Mouse (Mus musculus) right cerebral cortex, postnatal 36 days (tissue): ENCODE measurements around the gene Lrg1.

Experiments
- DNase-seq, 2 experiments: peaks; one replicate each; pipeline ENCODE4 v3.0.0; 2022; ENCODE audit warnings: low spot score in 2 of 2, mixed read lengths in 1 of 2

Gene Lrg1

GRCm38 (mm10) chr17:56121826-56122225, at the start of gene Lrg1:
TSS of gene Lrg1 (minus strand) at chr17:56122001.
- no peak for DNase-seq

DNA sequence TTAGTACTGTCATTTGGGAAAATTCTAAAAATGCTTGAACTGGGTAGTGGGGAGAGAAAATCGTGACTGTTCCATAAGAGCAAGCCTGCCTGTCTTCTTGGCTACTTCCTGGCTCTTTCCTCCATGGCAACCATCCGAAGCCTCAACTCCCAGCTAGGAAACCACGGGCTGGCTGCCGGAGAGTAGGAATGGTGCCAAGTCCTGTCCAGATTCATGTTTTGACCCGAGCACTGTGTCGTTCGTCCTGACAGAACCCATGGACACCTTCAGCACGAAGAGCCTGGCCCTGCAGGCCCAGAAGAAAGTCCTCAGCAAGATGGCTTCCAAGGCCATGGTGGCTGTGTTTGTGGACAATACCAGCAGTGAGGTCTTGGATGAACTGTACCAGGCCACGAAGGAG, 49.7 kb upstream of the Lrg1 start:
- DNase-seq, result no peak

DNA sequence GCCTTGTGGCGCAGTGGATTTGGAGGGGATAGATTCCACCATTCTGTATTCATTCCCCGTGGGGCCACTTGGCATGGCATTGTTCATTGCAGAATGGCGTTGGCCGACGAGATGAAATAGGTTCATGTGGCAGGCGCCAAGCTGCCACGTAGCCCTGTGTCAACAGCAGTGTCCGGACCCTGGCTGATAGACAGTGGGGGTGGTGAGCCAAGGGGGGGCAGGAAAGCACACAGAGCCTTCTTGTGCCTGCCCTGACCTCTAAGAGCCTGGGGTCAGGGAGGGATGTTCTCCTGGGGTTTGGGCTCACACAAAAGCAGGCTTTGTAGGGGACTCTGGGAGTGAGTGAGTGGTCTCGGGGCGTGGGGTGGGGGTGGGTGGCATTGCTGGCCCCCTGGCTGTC, 48.8 kb upstream of the Lrg1 start:
- DNase-seq, result no peak

DNA sequence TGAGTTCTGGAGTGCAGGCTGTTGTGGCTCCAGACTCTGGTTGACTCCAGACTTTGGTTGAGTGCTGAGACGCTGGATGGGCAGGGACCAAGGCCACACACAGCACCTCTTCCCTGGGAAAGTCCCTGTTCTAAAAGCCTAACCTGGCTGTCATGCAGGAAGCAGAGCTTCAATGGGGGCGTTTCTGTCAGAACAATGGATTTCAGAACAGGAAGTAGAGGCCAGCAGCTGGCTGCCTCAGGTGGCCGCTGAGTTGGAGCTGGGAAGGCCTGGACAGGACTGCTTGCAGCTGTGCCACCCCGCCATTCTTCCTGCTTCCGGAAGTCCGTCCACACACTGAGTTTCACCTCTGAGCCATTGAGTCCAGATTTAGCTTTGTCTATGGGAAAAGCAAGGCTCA, 48.0 kb upstream of the Lrg1 start:
- no peak for DNase-seq

GRCm38 (mm10) chr17:56165671-56166070, 43.9 kb upstream of the Lrg1 start:
- no peak for DNase-seq

- no peak for DNase-seq
These were observed 42.7 kb upstream of the Lrg1 start for GRCm38 (mm10) chr17:56164510-56164909.

DNA sequence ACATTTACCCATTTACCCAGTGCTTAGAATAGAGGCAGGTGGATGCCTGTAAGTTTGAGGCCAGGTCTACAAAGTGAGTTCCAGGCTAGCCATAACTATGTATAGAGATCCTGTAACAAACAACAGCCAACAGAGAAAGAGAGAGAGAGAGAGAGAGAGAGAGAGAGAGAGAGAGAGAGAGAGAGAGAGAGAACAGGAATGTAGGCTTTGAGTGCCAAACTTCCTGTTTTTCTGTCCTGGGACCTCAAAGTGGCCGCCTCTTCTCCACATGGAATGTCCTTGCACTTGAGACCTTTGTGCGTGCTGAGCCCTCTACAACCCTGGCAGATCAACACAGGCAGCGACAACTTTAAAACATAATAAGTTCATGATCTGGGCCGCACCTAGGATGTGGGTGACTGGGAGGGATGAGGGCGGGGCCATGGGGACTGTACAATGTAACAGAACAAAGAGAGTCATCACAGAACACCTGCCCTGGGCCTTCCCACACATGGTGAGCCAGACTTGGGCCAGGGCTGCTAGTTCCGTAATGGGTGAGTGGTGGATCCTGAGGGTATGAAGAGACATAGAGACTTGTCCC, 41.8 kb upstream of the Lrg1 start:
- no peak for DNase-seq

DNA sequence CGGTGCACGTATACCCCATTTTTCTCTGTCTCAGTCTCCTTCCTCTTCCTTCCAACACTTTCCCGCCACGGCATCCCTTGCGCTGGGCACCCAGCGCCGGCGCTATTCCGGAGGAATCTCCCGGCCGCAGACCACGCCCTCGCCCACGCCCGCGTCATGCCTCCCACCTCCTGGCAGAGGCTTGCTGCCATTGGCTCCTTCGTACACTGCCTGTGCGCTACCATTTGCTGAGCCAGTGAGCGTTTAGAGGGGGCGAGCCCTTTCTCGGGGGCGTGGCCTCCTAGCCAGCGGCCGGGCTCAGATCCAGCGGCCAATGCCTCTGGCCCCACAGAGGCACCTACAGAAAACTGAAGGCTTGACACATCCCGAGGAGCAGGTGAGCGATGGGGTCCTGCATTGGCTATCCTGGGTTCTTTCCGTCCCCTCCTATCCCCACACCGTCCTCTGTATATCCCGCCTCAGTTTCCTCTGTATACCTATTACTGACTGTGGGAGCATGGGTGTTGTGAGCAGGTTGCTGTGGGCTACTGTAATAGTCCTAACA, 40.5 kb upstream of the Lrg1 start, which contains the start of gene Tnfaip8l1:
Gene Tnfaip8l1, plus strand, starts transcription at position 247 of the 544 bp plus-strand sequence.
- DNase-seq, result peak; percentile 95 to 96

DNA sequence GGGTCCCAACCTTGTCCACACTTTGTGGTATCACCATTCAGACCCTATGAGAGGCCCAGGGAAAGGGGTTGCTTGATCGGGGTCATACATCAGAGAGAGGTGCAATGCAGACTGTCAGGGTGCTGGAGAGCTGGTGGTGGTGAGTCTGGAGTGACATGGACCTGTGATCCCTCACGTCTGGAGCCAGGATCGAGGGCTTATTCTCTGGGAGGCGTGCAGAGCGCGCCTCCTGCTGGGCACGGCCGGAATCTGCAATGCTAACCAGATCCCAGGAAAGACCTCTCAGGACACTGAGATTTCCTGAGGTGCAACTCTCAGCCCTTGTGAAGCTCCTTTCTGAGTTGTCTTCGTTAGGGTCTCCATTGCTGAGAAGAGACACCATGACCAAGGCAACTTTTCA, 37.9 kb upstream of the Lrg1 start:
- DNase-seq, result no peak

DNA sequence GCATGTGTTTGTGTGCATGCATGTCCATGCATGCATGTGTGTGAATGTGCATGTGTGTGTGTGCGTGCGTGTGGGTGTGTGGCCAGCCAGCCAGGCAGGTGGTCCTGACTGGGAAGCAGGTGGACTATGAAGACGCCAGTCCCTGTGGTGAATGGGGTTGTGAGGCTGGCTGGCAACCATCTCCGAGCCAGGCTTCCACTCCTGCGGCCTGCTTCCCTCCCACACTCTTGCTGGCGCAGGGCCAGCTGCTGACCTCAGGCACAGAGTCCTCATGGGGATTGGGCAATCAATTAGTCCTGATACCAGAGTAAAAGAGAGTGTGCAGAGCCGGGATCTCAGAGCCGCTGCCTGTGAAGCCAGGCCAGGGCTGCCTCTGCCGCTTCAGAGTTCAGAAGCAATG, 31.8 kb upstream of the Lrg1 start:
- DNase-seq, result no peak

DNA sequence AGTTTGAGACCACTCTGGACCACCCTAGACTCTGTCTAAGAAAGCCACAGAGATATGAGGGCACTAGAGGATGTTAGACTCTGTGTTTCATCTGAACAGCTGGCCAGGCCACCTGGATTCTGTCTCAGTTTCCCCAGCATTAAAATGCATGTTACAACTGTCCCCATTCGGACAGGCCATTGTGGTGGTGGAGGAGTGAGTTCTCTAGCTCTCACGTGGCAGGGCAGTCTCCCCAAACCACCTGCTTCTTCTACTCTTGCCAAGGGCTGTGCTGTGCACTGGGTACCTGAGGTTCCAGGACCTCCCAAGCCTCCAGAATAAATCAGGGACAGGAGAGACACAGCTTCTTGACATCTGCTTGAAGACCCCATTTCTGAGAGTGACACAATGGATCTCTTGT, 28.1 kb upstream of the Lrg1 start:
- no peak for DNase-seq

- DNase-seq, result no peak
These were observed 27.2 kb upstream of the Lrg1 start for GRCm38 (mm10) chr17:56148790-56149618.

DNA sequence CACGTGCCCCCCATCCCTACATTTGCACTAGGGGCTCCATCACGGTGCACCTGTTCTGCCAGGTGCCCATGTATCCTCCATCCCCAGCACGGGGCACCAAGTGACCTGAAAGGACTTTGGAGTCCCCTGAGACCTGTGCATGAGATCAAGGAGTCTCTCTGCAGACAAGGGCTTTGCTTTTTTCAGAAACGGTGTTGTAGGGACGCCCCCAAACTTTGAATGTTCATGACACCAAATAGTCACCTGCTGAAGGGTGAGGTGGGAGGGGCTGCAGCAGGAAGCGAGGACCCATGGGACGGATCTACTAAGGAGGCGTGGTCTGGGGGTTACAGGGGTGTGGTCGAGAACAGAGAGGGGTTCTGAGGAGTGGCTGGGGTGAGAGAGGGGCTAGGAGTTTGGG, 26.5 kb upstream of the Lrg1 start:
- no peak for DNase-seq

DNA sequence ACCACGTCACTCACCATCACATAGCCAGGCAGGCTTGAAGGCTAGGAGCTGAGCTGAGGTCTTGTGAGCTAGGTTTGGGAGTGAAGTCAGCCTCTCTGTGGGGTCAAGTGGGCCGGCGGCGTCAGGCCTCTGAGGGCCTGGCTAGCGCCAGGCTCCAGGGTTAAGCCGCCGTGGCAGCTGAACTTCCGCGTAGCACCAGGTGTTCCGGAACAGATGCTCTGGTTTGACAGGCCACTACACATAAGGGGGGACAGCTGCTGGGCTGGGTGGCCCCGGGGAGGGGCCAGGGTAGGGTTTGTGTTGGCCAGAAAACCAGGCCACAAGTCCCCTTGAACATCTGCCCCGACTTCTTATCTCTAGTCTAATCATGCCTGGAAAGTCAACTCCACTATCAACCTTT, 25.6 kb upstream of the Lrg1 start:
- no peak for DNase-seq

GRCm38 (mm10) chr17:56146131-56146530, 24.3 kb upstream of the Lrg1 start:
- DNase-seq, result no peak

- no peak for DNase-seq
These were observed 22.7 kb upstream of the Lrg1 start for GRCm38 (mm10) chr17:56144546-56144945.

DNA sequence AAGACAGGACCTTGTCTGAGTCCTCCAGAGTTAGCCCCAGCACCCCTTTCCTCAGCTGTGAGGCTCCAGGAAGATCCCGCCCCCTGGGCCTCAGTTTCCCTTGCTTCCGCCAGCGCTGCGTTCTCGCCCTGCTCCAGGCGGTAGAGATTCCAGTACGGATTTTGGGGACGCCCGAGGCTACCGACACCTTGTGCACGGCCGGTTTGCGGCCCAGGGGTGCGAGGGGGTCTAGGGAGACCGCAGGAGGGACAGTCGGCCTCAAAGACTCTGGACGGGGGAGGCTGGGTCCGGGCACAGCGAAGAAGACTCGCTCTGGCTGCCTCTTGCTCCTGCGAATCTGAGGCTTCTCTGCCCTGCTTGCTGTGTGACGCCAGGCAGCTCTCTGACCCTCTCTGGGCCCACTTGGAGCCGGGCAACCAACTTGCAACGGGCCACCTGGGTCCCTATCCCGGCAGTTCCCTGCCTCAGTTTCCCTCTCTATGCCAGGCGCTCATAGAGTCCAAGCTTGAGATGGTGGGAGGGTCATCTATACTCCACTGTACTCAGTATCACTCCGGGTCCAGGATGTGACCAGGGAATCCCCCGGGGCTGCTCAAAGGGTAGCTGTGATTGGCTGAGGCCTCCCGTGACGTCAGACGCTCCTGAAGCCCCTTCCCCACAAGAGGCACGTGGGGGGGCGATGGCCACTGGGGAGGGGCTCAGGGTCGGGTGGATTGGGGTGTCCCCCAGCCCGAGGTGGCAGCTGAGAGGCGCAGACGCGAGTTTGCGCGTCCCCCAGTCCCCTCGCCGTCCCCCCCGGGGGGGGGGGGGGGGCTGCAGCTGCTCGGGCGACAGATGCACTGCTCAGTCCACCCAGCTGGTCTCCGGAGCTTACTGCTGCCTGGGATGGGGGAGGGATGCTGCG, 20.2 kb upstream of the Lrg1 start:
- DNase-seq, result no peak

DNA sequence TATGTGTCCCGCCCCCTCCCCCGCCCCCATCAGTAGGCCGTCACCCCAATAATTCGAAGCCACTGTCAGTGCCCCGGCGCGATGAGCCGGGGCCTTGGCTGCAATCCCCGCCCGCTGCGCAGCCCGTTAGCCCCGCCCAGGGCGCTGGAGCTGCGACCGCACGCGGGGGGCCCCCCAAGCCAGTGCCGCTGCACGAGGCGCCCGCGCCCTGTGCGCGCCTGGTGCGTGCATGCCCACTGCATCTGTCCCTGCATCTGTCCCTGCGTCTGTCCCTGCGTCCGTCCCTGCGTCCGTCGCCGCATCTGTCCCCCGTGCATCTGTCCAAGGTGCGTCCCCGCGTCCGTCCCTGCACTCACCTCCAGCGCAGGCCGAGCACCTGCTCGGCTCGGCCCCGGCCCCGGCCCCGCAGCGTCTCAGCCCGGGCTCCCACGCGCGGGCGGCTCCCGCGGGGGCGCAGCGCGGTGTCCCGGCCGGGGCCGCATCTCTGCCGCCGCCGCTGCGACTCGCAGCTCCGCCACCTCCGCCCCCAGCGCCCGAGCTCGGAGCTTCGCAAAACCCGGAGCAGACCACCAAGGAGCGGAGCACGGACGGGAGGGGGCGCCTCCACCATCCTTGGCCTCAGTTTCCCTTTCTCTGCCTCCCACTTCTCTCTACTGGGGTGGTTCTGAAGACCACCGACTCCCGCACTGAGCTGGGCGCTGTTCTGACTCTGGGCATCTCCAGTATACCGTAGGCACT, 18.2 kb upstream of the Lrg1 start, which contains the start of gene Sema6b:
Gene Sema6b, minus strand, starts transcription at position 486 of the 738 bp plus-strand sequence.
- DNase-seq, result peak; percentile 68 to 71

DNA sequence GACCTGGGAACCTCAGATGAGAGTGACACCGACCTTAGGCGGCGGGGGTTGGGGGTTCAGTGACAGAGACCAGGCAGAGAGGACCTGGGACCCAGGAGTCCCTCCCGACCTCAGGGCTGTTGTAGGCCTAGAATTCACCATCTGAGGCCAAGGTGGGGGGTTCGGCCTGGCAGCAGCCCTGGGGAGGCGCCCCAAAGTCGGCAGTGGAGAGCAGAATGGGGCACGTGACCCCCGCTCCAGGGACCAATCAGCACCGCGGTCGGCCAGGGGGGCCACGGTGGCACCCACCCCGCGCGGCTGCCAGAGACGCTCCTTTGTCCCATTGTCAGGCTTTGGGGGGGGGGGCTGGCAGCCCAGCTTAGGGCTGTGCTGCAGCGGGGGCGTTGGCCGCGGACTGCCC, 17.6 kb upstream of the Lrg1 start:
- no peak for DNase-seq

GRCm38 (mm10) chr17:56137839-56138613, 16.2 kb upstream of the Lrg1 start:
- no peak for DNase-seq

DNA sequence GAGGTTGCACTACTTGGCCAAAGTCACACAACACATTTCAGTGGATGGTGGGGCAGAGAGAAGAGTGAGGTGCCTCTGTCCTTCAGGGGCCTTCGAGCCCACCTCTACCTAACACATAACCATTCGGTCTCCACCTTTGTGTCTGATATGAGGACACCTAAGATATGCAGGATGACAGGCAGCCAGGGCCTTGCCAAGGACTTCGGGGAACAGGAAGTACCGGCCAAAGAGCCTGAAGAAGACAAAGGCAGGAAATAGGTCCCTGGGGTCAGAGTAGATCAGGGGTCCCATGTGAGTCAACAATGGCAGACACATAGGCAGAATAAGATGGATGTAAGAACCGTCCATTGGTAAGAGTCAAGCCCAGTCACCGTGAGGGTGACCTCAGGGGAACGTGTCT, 14.8 kb upstream of the Lrg1 start:
- DNase-seq, result no peak
